Mouse (Mus musculus): ENCODE measurements at regions not wholly inside any gene's neighbourhood (a gene's known extent, or its start where the extent isn't known, plus 50 kb on each side); places are given as distances from the start of the nearest gene placed in this dataset.

DNA sequence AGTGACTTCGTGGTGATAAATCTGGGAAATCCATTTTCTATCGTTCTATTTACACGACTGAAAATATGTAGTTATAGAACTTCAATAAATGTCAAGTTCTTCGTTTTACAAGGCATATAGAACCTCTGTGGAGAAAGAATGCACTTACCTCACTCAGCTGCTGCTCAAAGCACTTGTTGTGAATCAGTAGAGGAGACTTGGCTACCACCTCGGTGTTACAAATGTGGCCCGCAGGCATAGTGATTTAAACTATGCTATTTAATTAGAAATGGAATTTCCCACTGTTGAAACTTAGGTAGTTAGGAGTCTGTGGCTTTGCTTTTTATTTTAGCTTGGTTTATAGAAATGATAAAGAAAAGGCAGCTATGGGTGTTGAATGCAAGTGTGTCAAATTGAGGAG, 71.8 kb upstream of the Mmadhc start:
- TF ChIP-seq CTCF (IDR thresholded peaks at IDR 0.05; ENCODE audit: borderline replicate concordance, extremely low read depth, insufficient read depth, insufficient read length) (no peak), POLR2A (IDR thresholded peaks at IDR 0.05; ENCODE audit: borderline replicate concordance, extremely low read depth, insufficient read depth, insufficient read length, poor library complexity, severe bottlenecking) (no peak)

Measured in brain, embryonic 14.5 days (tissue).